Mouse (Mus musculus) myocyte (in vitro differentiated cells): Measurements from ENCODE around the gene Slc25a13.

ENCODE experiments used
- CEBPB ChIP-seq: IDR thresholded peaks from 2 replicates; pipeline ENCODE4 v1.6.1; 2011; ENCODE audit warnings: mild to moderate bottlenecking, moderate library complexity; ENCODE audit not compliant: poor library complexity, insufficient read depth, severe bottlenecking
- E2F4 ChIP-seq: IDR thresholded peaks from one replicate; pipeline ENCODE4 v1.6.1; 2011; ENCODE audit warnings: mild to moderate bottlenecking, control low read depth, moderate library complexity; ENCODE audit not compliant: insufficient read depth
- MAX ChIP-seq: IDR thresholded peaks from one replicate; pipeline ENCODE4 v1.6.1; 2011; ENCODE audit warnings: low read depth, mild to moderate bottlenecking, control low read depth
- POLR2A ChIP-seq: IDR thresholded peaks from one replicate; pipeline ENCODE4 v1.6.1; 2011; ENCODE audit warnings: low read depth, mild to moderate bottlenecking, control low read depth, moderate library complexity; ENCODE audit not compliant: insufficient read length
- POLR2AphosphoS2 ChIP-seq: IDR thresholded peaks from one replicate; pipeline ENCODE4 v1.6.1; 2011; ENCODE audit warnings: low read depth, control low read depth; ENCODE audit not compliant: insufficient read length
- REST ChIP-seq: IDR thresholded peaks from one replicate; pipeline ENCODE4 v1.6.1; 2011; ENCODE audit warnings: mild to moderate bottlenecking, control low read depth, moderate library complexity; ENCODE audit not compliant: insufficient read depth, insufficient read length
- SRF ChIP-seq: IDR thresholded peaks from one replicate; pipeline ENCODE4 v1.6.1; 2011; ENCODE audit warnings: low read depth; ENCODE audit not compliant: control insufficient read depth, insufficient read length
- TCF12 ChIP-seq: IDR thresholded peaks from one replicate; pipeline ENCODE4 v1.6.1; 2011; ENCODE audit warnings: mild to moderate bottlenecking, control low read depth; ENCODE audit not compliant: poor library complexity, insufficient read depth, severe bottlenecking
- TCF3 ChIP-seq: IDR thresholded peaks from one replicate; pipeline ENCODE4 v1.6.1; 2011; ENCODE audit warnings: low read depth, control low read depth; ENCODE audit not compliant: insufficient read length
- USF1 ChIP-seq: IDR thresholded peaks from one replicate; pipeline ENCODE4 v1.6.1; 2011; ENCODE audit warnings: low read depth, mild to moderate bottlenecking, control low read depth, moderate library complexity

GRCm38 (mm10) chr6:6243828-6244227 is 26.9 kb upstream of the Slc25a13 start:
- TF ChIP-seq MAX (no peak), POLR2A (no peak), TCF3 (no peak), POLR2AphosphoS2 (no peak), TCF12 (no peak), CEBPB (no peak), REST (no peak), USF1 (no peak), E2F4 (no peak), SRF (no peak)
